Mouse (Mus musculus): ENCODE measurements around the gene Rad21l. TPM values are rescaled to one million over a fixed set of nuclear protein-coding genes. Genes with fewer than 3 reads are reported as not detected.
"Not testable (repeated sequence)": the region's sequence is repeated elsewhere in the genome, so short reads cannot be mapped to it uniquely, and the experiment has no call there.

Rad21l gene
- polyA plus RNA-seq, 1 experiment from 2014 or later: not detected

DNA sequence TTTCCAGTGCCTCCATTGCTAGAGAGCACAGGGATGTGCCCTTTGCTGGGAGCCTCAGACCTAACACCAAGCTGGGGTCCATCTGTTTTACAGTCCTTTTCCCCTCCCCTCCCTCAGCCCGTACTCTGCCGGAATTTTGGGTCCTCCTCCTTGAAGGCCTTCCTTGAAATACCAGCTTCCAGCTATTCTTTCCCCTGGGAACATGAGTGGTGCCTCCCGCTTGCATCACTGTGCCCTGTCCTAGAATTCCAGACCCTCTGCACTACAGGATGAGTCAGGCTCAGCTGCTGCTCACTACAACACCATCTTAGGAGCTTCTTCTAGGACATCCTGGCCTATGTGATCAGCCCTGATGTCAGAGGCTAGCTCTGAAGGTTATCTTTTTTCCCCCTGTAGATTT is 44.6 kb downstream of the Rad21l start:
- Histone ChIP-seq H3K4me2 (replicated peaks) (no peak overlapping the region), H3K9ac (no peak overlapping the region), H3K4me1 (replicated peaks) (no peaks in the 10 kb centered on the region), H3K27me3 (replicated peaks) (no peaks in the 10 kb centered on the region), H3K36me3 (no peaks in the 10 kb centered on the region), H3K27ac (no peak overlapping the region), H3K9me3 (no peaks in the 10 kb centered on the region), H3K4me3 (replicated peaks) (no peak overlapping the region)
- ATAC-seq: no peak
- 43% methylated on average over 3 of the region's 3 CpGs for WGBS

DNA sequence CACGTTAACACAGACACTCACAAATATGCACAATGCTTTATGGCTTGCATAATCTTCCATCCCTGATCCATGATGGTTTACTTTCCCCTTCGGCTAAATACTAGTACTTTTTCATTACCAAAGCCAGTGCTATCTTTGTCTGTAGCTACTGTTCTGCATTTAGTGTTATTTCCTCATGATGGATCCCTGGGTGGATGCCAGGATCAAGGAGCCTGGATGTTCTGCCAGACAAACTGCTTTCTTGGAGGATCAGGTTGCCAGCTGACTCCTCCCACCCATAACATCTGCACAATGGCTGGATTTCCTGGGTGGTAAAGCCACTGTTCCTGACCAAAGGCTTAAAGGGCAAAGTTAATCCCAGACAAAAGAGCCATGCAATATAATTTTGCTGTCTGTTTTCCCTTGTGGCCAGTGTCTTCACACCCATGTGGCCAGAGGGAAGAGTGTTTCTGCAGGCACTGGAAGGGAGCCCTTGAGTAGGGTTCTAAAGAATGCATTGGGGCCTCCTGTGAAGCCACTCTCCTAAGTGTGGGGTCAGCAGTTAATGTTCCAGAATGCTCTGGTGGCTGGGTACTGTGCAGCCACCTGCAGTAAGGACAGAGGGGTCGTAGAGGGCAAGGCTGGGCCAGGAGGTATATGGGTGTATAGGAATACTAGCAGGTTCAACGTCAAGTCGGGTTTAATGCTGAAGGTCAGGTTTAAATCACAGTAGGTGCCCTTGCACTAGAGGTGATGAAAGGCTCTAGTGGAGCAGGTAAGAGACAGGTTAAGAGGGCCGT is 51.6 kb downstream of the Rad21l start:
- H3K27ac ChIP-seq: no peak overlapping the region
- H3K4me3 ChIP-seq (replicated peaks): no peak overlapping the region
- H3K36me3 ChIP-seq: no peaks in the 10 kb centered on the region
- ATAC-seq: peak; percentile 27; the same call in 1 of the 2 replicates
- H3K27me3 ChIP-seq (replicated peaks): no peaks in the 10 kb centered on the region
- WGBS: 64% methylated on average over 6 of the region's 6 CpGs
- no peak overlapping the region for H3K9ac ChIP-seq
- no peaks in the 10 kb centered on the region for H3K9me3 ChIP-seq
- H3K4me1 ChIP-seq (replicated peaks): peaks cover 5% of the 10 kb centered on the region; the same call in 1 of the 2 replicates
- H3K4me2 ChIP-seq (replicated peaks): no peak overlapping the region

DNA sequence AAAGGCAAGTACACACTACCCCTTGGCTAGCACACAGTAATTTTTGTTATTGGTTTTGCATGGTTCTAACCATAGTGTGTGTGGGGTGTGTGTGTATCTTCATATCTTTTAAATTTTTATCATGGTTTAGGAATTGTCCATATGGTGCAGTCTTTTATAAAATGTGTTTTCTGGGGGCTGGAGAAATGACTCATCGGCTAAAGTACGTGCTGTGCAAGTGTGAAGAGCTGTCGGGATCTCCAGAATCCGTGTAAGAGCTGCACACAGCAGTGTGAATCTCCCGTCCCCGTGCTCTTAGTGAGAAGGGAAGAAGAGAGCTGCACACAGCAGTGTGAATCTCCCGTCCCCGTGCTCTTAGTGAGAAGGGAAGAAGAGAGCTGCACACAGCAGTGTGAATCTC is 52.6 kb downstream of the Rad21l start:
- not testable (repeated sequence) for H3K27me3 ChIP-seq (replicated peaks); H3K36me3 ChIP-seq; H3K9me3 ChIP-seq; ATAC-seq; H3K4me3 ChIP-seq (replicated peaks); H3K9ac ChIP-seq; H3K27ac ChIP-seq; H3K4me2 ChIP-seq (replicated peaks); H3K4me1 ChIP-seq (replicated peaks)
- WGBS: 70% methylated on average over 8 of the region's 8 CpGs

DNA sequence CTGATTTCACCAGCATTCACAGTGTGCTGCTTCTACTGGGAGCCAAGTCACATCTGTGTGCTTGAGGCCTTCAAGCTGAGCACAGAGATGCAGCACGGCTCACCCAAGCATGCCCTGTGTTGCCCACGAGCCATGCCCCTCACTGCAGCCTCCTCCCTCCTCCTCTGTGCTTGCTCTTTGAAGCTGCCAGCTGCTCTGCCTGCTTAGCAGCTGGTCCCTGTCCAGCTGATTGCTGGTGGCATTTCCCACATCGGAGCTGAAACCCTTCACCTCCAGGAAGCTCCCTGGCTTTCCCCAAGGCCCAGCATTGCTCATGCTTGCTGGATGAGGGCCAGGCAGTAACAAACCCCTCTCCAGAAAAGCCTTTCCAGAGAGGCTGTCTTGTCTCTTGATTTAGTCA is 58.4 kb downstream of the Rad21l start:
- H3K27me3 ChIP-seq (replicated peaks): no peaks in the 10 kb centered on the region
- H3K9ac ChIP-seq: no peak overlapping the region
- H3K4me2 ChIP-seq (replicated peaks): no peak overlapping the region
- no peaks in the 10 kb centered on the region for H3K9me3 ChIP-seq
- H3K27ac ChIP-seq: peak overlapping the region; percentile 40; the same call in 1 of the 2 replicates
- peaks cover 17% of the 10 kb centered on the region for H3K4me1 ChIP-seq (replicated peaks)
- WGBS: 36% methylated on average over 3 of the region's 3 CpGs
- H3K4me3 ChIP-seq (replicated peaks): no peak overlapping the region
- no peaks in the 10 kb centered on the region for H3K36me3 ChIP-seq
- ATAC-seq: peak; percentile 40; the same call in 1 of the 2 replicates

DNA sequence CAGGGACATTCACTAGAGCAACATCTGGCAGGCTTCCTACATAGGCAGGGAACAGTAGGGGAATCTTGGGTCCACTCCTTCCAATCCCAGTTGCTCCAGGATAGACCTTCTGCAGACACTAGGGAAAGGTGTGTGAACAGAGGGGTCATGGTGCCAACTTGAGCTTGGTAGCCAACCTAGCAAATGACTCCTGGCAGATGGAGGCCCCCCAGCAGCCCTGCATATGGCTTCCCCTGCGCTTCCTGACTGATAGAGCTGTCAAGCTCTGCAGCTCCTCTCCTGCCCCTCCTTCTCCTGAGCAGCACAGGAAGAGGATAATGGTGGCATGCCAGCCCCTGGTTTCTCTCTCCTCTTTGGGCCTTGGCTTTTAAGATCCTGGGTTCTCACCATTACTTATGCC is 59.9 kb downstream of the Rad21l start:
- Histone ChIP-seq H3K36me3 (no peaks in the 10 kb centered on the region), H3K27me3 (replicated peaks) (no peaks in the 10 kb centered on the region), H3K4me3 (replicated peaks) (no peak overlapping the region), H3K9me3 (no peaks in the 10 kb centered on the region), H3K27ac (no peak overlapping the region), H3K4me2 (replicated peaks) (no peak overlapping the region), H3K9ac (no peak overlapping the region), H3K4me1 (replicated peaks) (peaks cover 17% of the 10 kb centered on the region)
- 60% methylated on average over 1 of the region's 1 CpGs for WGBS
- ATAC-seq: no peak

DNA sequence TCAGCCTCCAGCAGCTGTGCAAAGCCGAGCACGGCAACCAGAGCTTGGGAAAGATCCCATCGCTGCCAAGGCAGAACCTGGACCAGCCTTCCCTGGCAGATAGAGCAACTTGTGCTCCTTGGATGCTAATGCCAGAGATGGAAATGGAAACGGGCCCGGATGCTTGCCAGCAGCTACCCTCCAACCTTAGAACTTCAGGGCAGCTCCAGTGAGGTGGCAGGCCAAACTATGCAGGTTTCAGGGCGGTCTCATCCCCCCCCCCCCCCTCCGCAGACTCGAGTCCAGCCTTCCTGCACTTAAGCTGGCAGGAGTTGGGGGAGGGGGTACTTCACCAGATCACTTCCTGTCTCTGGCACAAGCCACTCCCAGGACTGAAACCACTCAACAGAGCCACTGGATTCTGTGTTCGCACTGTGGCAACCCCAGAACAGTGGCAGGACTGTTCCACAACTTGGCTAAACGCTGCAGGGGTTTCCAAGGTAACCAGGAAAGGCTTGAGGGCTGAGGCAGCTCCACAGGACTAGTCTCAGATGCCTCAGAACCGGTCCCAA is 62.8 kb downstream of the Rad21l start:
- peak; percentile 37; the same call in 1 of the 2 replicates for ATAC-seq
- H3K4me1 ChIP-seq (replicated peaks): peaks cover 25% of the 10 kb centered on the region

DNA sequence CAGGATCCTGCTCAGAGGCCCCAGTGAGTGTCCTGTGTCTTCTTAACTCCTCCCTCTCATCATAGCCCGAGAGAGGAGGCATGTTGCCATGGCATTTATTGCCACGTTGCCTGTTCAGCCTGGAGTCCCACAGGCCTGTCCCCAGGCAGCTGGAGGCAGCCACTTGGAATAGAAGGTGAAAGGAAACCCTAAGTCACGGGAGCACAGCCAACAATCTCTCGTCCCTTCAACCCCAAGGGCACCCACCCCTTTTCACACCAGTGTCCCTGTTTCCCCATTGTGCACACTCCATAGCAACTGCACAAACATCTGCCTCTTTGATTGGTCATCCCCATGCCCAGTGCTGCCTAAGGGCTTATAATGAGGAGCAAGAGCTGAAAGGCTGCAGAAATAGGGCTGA is 64.7 kb downstream of the Rad21l start:
- Histone ChIP-seq H3K9me3 (no peaks in the 10 kb centered on the region), H3K36me3 (no peaks in the 10 kb centered on the region), H3K4me3 (replicated peaks) (no peak overlapping the region), H3K27me3 (replicated peaks) (no peaks in the 10 kb centered on the region), H3K27ac (no peak overlapping the region), H3K4me2 (replicated peaks) (no peak overlapping the region), H3K4me1 (replicated peaks) (peaks cover 16% of the 10 kb centered on the region), H3K9ac (no peak overlapping the region)
- 42% methylated on average over 4 of the region's 4 CpGs for WGBS
- no peak for ATAC-seq

More for the DNA sequence above, 62.8 kb downstream of the Rad21l start:
- Histone ChIP-seq H3K36me3 (no peaks in the 10 kb centered on the region), H3K9ac (no peak overlapping the region), H3K9me3 (no peaks in the 10 kb centered on the region), H3K4me2 (replicated peaks) (no peak overlapping the region), H3K27me3 (replicated peaks) (no peaks in the 10 kb centered on the region), H3K4me3 (replicated peaks) (no peak overlapping the region), H3K27ac (no peak overlapping the region)
- 38% methylated on average over 11 of the region's 11 CpGs for WGBS

DNA sequence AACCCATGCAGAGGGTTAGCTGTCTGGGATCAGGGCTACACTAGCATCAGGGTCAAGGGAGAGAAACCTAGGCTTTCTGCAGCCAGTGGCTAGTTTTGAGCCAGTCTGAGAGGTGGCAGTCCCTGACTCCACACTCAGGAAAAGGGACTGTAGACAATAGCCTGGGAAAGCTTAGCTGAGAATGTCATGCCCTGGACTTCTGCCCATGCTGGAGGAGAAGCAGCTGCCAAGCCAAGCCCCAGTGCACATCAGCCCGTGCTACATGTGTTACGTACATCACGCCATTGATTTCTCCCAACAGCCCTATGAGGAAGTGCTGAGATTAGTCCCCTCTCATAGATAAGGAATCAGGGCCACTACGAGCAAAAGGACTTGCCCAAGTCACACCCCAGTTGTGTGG is 66.2 kb downstream of the Rad21l start:
- no peak overlapping the region for H3K27ac ChIP-seq
- WGBS: 52% methylated on average over 4 of the region's 4 CpGs
- H3K27me3 ChIP-seq (replicated peaks): no peaks in the 10 kb centered on the region
- no peak for ATAC-seq
- H3K4me3 ChIP-seq (replicated peaks): no peak overlapping the region
- peaks cover 15% of the 10 kb centered on the region for H3K4me1 ChIP-seq (replicated peaks)
- no peaks in the 10 kb centered on the region for H3K36me3 ChIP-seq
- H3K9me3 ChIP-seq: no peaks in the 10 kb centered on the region
- H3K4me2 ChIP-seq (replicated peaks): no peak overlapping the region
- no peak overlapping the region for H3K9ac ChIP-seq

DNA sequence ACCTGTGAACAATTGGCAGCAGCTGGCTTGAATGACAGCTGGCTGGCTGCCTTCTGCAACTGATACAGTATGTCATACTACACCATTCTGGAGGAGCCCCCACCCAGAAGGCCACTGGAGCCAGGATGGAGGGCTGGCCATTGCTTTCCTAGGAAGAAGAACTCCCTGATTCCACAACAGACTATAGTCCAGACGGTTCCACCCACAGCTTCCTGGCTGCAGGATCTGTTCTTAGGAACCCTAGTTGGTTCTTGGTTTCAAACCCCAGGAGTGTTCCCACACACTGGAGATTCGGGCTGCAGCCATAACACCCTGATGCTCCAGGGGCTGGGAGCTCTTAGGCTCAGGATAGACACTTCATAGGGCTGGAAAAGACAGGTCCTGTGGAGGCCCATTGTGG is 70.3 kb downstream of the Rad21l start:
- ATAC-seq: no peak

More for the DNA sequence above, 70.3 kb downstream of the Rad21l start:
- H3K27ac ChIP-seq: no peak overlapping the region
- 0 out of 2 replicates have a peak, but pooled peaks cover 7% of the 10 kb centered on the region for H3K4me1 ChIP-seq (replicated peaks)
- no peak overlapping the region for H3K4me2 ChIP-seq (replicated peaks)
- no peaks in the 10 kb centered on the region for H3K36me3 ChIP-seq
- H3K27me3 ChIP-seq (replicated peaks): no peaks in the 10 kb centered on the region
- no peak overlapping the region for H3K9ac ChIP-seq
- H3K9me3 ChIP-seq: no peaks in the 10 kb centered on the region
- H3K4me3 ChIP-seq (replicated peaks): no peak overlapping the region
- WGBS: 66% methylated on average over 2 of the region's 2 CpGs

Other genes starting within 250 kb of the Rad21l start
- not detected in 2 replicates for gene 4921509C19Rik, start 192.4 kb downstream of the Rad21l start, polyA plus RNA-seq (2015; fragmentation: Nextera tagmentation; extraction: Ambion mirVana)
- 187 and 189 TPM in 2 replicates for gene Nsfl1c, start 174.4 kb downstream of the Rad21l start, polyA plus RNA-seq (2015; fragmentation: Nextera tagmentation; extraction: Ambion mirVana)
- gene Fkbp1a, start 126.0 kb downstream of the Rad21l start, polyA plus RNA-seq (2015; fragmentation: Nextera tagmentation; extraction: Ambion mirVana): 589 and 626 TPM in 2 replicates
- gene Sdcbp2, start 95.9 kb downstream of the Rad21l start, polyA plus RNA-seq (2015; fragmentation: Nextera tagmentation; extraction: Ambion mirVana): 15.7 and 15.9 TPM in 2 replicates
- 2.0 TPM in 2 replicates for gene Snph, start 35.9 kb downstream of the Rad21l start, polyA plus RNA-seq (2015; fragmentation: Nextera tagmentation; extraction: Ambion mirVana)
- 2.0 and 2.2 TPM in 2 replicates for gene Tmem74b, start 33.5 kb upstream of the Rad21l start, polyA plus RNA-seq (2015; fragmentation: Nextera tagmentation; extraction: Ambion mirVana)
- 39.8 and 42.2 TPM in 2 replicates for gene Psmf1, start 75.7 kb upstream of the Rad21l start, polyA plus RNA-seq (2015; fragmentation: Nextera tagmentation; extraction: Ambion mirVana)
- gene Rspo4, start 174.4 kb upstream of the Rad21l start, polyA plus RNA-seq (2015; fragmentation: Nextera tagmentation; extraction: Ambion mirVana): 0.09 TPM in 1 of 2 replicates, not detected in the other
- 0.63 and 1.1 TPM in 2 replicates for gene Angpt4, start 242.7 kb upstream of the Rad21l start, polyA plus RNA-seq (2015; fragmentation: Nextera tagmentation; extraction: Ambion mirVana)

Data from intestine, embryonic 15.5 days (tissue).